Mouse (Mus musculus) liver, embryonic 13.5 days (tissue): ENCODE results near the gene Akap5. TPM values are rescaled to one million over a fixed set of nuclear protein-coding genes. Genes with fewer than 3 reads are reported as not detected.

ENCODE experiments used
- ATAC-seq: fragments of 200-750 bp; cut with Nextera tagmentation; 2 replicates; pipeline ENCODE4 v1.8.0; 2017; ENCODE audit warnings: low read depth, mild to moderate bottlenecking, moderate number of reproducible peaks, moderate library complexity
- DNase-seq: peaks from one replicate; pipeline ENCODE4 v3.0.0; 2022
- H3K27ac ChIP-seq: fragments of 300-500 bp; sonication (generic); 2 replicates; pipeline ENCODE4 v1.5.1; 2015; ENCODE audit warnings: moderate library complexity, mild to moderate bottlenecking, inconsistent platforms
- H3K27me3 ChIP-seq: fragments of 300-500 bp; sonication (generic); 2 replicates; pipeline ENCODE4 v1.6.1; 2015; ENCODE audit warnings: mild to moderate bottlenecking, inconsistent platforms
- H3K36me3 ChIP-seq: fragments of 300-500 bp; sonication (generic); 2 replicates; pipeline ENCODE4 v1.6.1; 2015; ENCODE audit warnings: mild to moderate bottlenecking, inconsistent platforms
- H3K4me1 ChIP-seq: fragments of 300-500 bp; sonication (generic); replicated peaks from 2 replicates; pipeline ENCODE4 v1.6.1; 2015; ENCODE audit warnings: inconsistent platforms
- H3K4me2 ChIP-seq: fragments of 300-500 bp; sonication (generic); 2 replicates; pipeline ENCODE4 v1.6.1; 2015; ENCODE audit warnings: inconsistent platforms, mild to moderate bottlenecking, moderate library complexity
- H3K4me3 ChIP-seq: fragments of 300-500 bp; sonication (generic); replicated peaks from 2 replicates; pipeline ENCODE4 v1.5.1; 2015; ENCODE audit warnings: mild to moderate bottlenecking, inconsistent platforms
- H3K9ac ChIP-seq: fragments of 300-500 bp; sonication (generic); 2 replicates; pipeline ENCODE4 v1.6.1; 2015; ENCODE audit warnings: mild to moderate bottlenecking, inconsistent platforms
- H3K9me3 ChIP-seq: fragments of 300-500 bp; sonication (generic); replicated peaks from 2 replicates; pipeline ENCODE4 v1.6.1; 2016; ENCODE audit warnings: inconsistent platforms
- WGBS: fragments of 180-500 bp; shearing (Covaris S2); methylation state at CpG from one replicate; pipeline ENCODE4 v1.1.7; 2015; ENCODE audit not compliant: insufficient replicate concordance; 5-methylcytosine and 5-hydroxymethylcytosine counted together
- polyA plus RNA-seq: library from polyadenylated mRNA; unstranded; fragments of >200 nt; fragmentation: Nextera tagmentation; extraction: Ambion mirVana; gene quantifications from 2 replicates; pipeline ENCODE4 v1.2.1, GENCODE M21; 2015

The Akap5 gene
- polyA plus RNA-seq, 1 experiment from 2014 or later, result 0.43 TPM

GRCm38 (mm10) chr12:76349680-76350220 lies 25.1 kb downstream of the Akap5 start:
- Histone ChIP-seq H3K4me3 (no peak overlapping the region), H3K36me3 (peaks cover 46% of the 10 kb centered on the region)
- no peak for ATAC-seq

DNA sequence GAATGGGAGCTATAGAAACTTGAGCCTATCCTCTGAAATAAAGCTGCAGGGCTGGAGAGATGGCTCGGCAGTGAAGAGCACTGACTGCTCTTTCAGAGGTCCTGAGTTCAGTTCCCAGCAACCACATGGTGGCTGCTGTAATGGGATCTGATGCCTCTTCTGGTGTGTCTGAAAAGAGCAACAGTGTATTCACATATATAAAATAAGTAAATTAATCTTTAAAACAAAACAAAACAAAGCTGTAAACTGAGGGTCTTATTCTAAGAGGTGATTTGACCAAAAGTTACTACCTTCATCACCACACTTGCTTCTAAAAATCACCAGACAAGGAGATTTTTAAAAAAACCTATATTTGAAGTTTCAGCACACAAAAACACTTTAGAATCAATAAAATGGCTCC lies 36.2 kb downstream of the Akap5 start:
- Histone ChIP-seq H3K36me3 (peaks cover 8% of the 10 kb centered on the region), H3K27ac (peak overlapping the region; percentile 37; the same call in 1 of the 2 replicates), H3K4me2 (no peak overlapping the region), H3K4me3 (no peak overlapping the region), H3K9me3 (no peaks in the 10 kb centered on the region), H3K4me1 (peaks cover 55% of the 10 kb centered on the region), H3K9ac (no peak overlapping the region), H3K27me3 (no peaks in the 10 kb centered on the region)
- 67% methylated on average over 1 of the region's 1 CpGs for WGBS
- ATAC-seq (no peak), DNase-seq (no peak)

More at GRCm38 (mm10) chr12:76349680-76350220, 25.1 kb downstream of the Akap5 start:
- Histone ChIP-seq H3K27ac (no peak overlapping the region), H3K9me3 (no peaks in the 10 kb centered on the region), H3K4me1 (no peaks in the 10 kb centered on the region), H3K27me3 (no peaks in the 10 kb centered on the region), H3K9ac (no peak overlapping the region), H3K4me2 (no peak overlapping the region)
- 87% methylated on average over 8 of the region's 8 CpGs for WGBS
- no peak for DNase-seq

DNA sequence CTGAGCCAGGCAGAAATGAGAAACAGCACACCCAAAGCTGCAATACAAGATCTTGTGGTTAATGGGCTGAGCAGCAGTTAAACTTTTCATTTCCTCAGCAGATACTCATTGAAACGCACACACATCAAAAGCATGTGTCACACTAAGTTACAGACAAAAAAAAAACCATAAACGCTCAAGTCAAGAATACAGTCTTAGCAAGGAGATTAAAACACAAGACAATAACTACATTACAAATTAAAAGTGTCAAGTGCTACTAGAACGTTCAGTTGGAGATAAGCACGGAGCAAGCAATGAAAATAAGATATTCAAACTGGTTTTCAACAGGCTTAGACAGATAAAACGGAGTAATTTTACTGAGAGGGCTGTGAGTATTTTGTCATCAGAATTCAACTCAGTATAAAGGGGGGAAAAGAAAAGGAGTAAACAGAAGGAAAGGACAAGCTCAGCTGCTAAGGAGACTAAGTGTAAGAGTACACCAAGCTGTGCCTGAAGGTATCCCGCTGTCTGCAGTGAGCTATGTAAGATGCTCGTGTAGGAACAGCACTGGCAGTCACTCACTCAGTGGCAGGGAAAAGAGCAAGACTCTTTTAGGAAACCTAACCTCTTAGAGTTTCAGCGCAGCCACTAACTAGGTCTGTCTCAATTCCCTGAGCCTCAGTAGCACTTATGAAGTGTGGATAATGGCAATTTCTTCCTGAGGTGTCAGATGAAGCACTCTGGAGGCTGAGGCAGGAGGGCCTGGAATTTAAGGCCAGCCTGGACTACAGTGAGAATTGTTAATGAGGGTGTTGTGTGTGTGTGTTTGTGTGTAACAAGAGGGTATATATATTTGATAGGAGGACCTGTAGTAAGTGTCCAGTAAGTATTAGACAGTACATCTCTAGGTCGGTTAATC lies 37.0 kb downstream of the Akap5 start:
- H3K27ac ChIP-seq, result peak overlapping the region; percentile 87
- no peak overlapping the region for H3K4me3 ChIP-seq
- H3K9me3 ChIP-seq, result no peaks in the 10 kb centered on the region
- no peak for DNase-seq
- peaks cover 8% of the 10 kb centered on the region for H3K36me3 ChIP-seq
- WGBS, result 17% methylated on average over 9 of the region's 9 CpGs
- peak overlapping the region; percentile 40 for H3K4me2 ChIP-seq
- peak overlapping the region; percentile 59 for H3K9ac ChIP-seq
- ATAC-seq, result peak; percentile 71
- H3K27me3 ChIP-seq, result no peaks in the 10 kb centered on the region
- peaks cover 63% of the 10 kb centered on the region for H3K4me1 ChIP-seq

- WGBS, result 20% methylated on average over 9 of the region's 9 CpGs
- ATAC-seq (peak; percentile 16; the same call in 1 of the 2 replicates), DNase-seq (no peak)
- H3K4me2 ChIP-seq, result peak overlapping the region; percentile 40
- peak overlapping the region; percentile 59 for H3K9ac ChIP-seq
- no peaks in the 10 kb centered on the region for H3K27me3 ChIP-seq
- no peak overlapping the region for H3K4me3 ChIP-seq
- H3K36me3 ChIP-seq, result peaks cover 7% of the 10 kb centered on the region
- no peaks in the 10 kb centered on the region for H3K9me3 ChIP-seq
- H3K27ac ChIP-seq, result peak overlapping the region; percentile 87
- peaks cover 69% of the 10 kb centered on the region for H3K4me1 ChIP-seq
Measured at GRCm38 (mm10) chr12:76362303-76362676, 37.6 kb downstream of the Akap5 start.

DNA sequence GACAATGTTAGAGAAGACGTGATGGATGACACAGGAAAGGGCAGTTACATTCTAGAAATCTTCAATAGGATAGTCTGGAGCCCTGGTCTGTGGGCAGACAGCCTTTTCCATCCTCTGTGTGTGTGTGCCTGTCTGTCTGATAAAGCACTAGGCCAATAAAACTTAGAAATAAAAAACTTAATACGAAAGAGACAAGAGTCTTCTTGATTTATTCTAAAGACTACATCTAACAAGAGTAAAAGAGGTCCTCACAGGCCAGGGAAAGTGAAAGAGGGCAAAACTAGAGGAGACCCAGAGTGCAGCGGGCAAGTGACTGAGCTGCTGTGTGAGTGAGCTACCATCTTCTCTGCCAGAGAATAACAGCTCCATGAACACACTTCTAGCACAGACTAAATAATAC lies 41.6 kb downstream of the Akap5 start:
- H3K4me3 ChIP-seq, result no peak overlapping the region; the same call in 1 of the 2 replicates
- no peak for DNase-seq
- 63% methylated on average over 3 of the region's 3 CpGs for WGBS
- H3K27ac ChIP-seq, result peak overlapping the region; percentile 15
- no peaks in the 10 kb centered on the region for H3K9me3 ChIP-seq
- ATAC-seq, result no peak
- no peaks in the 10 kb centered on the region for H3K27me3 ChIP-seq
- peaks cover 2% of the 10 kb centered on the region; the same call in 1 of the 2 replicates for H3K36me3 ChIP-seq
- H3K4me2 ChIP-seq, result no peak overlapping the region
- peaks cover 73% of the 10 kb centered on the region for H3K4me1 ChIP-seq
- H3K9ac ChIP-seq, result no peak overlapping the region

- no peaks in the 10 kb centered on the region for H3K27me3 ChIP-seq
- no peak for ATAC-seq
- H3K36me3 ChIP-seq, result peaks cover 2% of the 10 kb centered on the region; the same call in 1 of the 2 replicates
- 18% methylated on average over 14 of the region's 14 CpGs for WGBS
- peak overlapping the region; percentile 89 for H3K4me2 ChIP-seq
- H3K4me1 ChIP-seq, result peaks cover 72% of the 10 kb centered on the region
- no peaks in the 10 kb centered on the region for H3K9me3 ChIP-seq
- H3K4me3 ChIP-seq, result peak overlapping the region; percentile 91
- H3K27ac ChIP-seq, result peak overlapping the region; percentile 97
- H3K9ac ChIP-seq, result peak overlapping the region; percentile 98
- no peak for DNase-seq
Measured at GRCm38 (mm10) chr12:76367096-76367995, 42.7 kb downstream of the Akap5 start.

DNA sequence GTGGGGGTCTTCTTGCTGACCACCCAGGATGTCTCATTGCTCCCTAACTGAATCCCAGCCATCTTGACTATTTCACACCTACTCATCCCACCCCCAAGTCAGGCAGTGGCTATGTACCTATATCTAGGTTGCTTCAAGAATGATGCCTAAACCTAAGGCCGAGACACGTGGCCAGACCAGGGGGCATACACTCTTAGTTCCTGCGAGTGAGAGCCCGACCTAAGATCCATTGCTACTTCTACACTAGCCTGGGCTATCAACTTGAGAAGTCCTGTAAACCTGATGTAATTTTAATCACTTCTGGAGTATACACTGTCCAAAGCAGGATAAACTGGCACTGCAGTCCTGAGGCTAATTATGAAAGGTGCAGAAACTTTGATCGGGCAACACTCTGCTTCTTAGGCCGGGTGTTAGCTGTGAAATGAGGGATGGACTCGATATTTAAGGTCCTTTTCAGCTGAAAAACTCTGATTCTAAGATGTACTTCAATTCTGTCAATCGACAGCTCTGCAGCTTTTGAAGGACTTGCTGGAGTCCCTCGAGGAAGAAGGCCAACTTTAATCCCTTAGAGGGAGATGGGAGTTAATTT lies 43.6 kb downstream of the Akap5 start:
- Histone ChIP-seq H3K4me3 (peak overlapping the region; percentile 91), H3K36me3 (peaks cover 2% of the 10 kb centered on the region; the same call in 1 of the 2 replicates), H3K4me1 (peaks cover 71% of the 10 kb centered on the region), H3K4me2 (peak overlapping the region; percentile 89), H3K9me3 (no peaks in the 10 kb centered on the region), H3K27me3 (no peaks in the 10 kb centered on the region), H3K9ac (peak overlapping the region; percentile 98), H3K27ac (peak overlapping the region; percentile 97)
- WGBS, result 8% methylated on average over 9 of the region's 9 CpGs
- DNase-seq, result no peak
- no peak for ATAC-seq

GRCm38 (mm10) chr12:76368790-76369205 lies 44.1 kb downstream of the Akap5 start:
- ATAC-seq, result peak; percentile 45

GRCm38 (mm10) chr12:76369206-76369977 lies 44.7 kb downstream of the Akap5 start, which contains the start of gene Zbtb25:
Zbtb25 (minus strand) TSS chr12:76369602.
- Histone ChIP-seq H3K4me3 (peak within 1 kb of the TSS; percentile 91), H3K27ac (peak within 1 kb of the TSS; percentile 97), H3K9ac (peak within 1 kb of the TSS; percentile 98), H3K36me3 (no peaks in the 10 kb centered on the region), H3K27me3 (no peaks in the 10 kb centered on the region), H3K4me1 (peaks cover 70% of the 10 kb centered on the region), H3K4me2 (peak within 1 kb of the TSS; percentile 89), H3K9me3 (no peaks in the 10 kb centered on the region)
- DNase-seq, result peak; percentile 77
- ATAC-seq, result peak; percentile 75
- under 1% methylated on average over 95 of the region's 96 CpGs for WGBS

More at GRCm38 (mm10) chr12:76368790-76369205, 44.1 kb downstream of the Akap5 start:
- no peaks in the 10 kb centered on the region for H3K27me3 ChIP-seq
- WGBS, result under 1% methylated on average over 26 of the region's 26 CpGs
- H3K4me1 ChIP-seq, result peaks cover 70% of the 10 kb centered on the region
- peak overlapping the region; percentile 97 for H3K27ac ChIP-seq
- DNase-seq, result no peak
- peak overlapping the region; percentile 98 for H3K9ac ChIP-seq
- peak overlapping the region; percentile 91 for H3K4me3 ChIP-seq
- H3K9me3 ChIP-seq, result no peaks in the 10 kb centered on the region
- H3K4me2 ChIP-seq, result peak overlapping the region; percentile 89
- H3K36me3 ChIP-seq, result peaks cover under 1% of the 10 kb centered on the region; the same call in 1 of the 2 replicates
